Mouse (Mus musculus): ENCODE measurements around the gene Gse1.

GRCm38 (mm10) chr8:120506562-120506961 is 278.3 kb downstream of the Gse1 start:
- no peak for TF ChIP-seq GATA1 (IDR thresholded peaks at IDR 0.05; ENCODE audit: low read length)
- TF ChIP-seq TAL1 (IDR thresholded peaks at IDR 0.05; ENCODE audit: low read length), result no peak
